Mouse (Mus musculus) layer of hippocampus, adult 2 months (tissue): ENCODE results near the gene Ercc6l2. TPM values are rescaled to one million over a fixed set of nuclear protein-coding genes. Genes with fewer than 3 reads are reported as not detected.

Source experiments
- DNase-seq, 2 experiments: peaks; one replicate each; pipeline ENCODE4 v3.0.0; 2022; ENCODE audit warnings: low spot score in 2 of 2
- H3K27ac ChIP-seq: fragments of 200-600 bp; 2 replicates; pipeline ENCODE4 v1.8.1; 2022
- H3K4me3 ChIP-seq: fragments of 200-600 bp; 2 replicates; pipeline ENCODE4 v1.8.1; 2022; ENCODE audit warnings: mild to moderate bottlenecking
- CTCF ChIP-seq: fragments of 200-600 bp; conservative IDR thresholded peaks from 2 replicates; pipeline ENCODE4 v1.8.1; 2022; ENCODE audit warnings: antibody characterized with exemption, mild to moderate bottlenecking, moderate library complexity
- total RNA-seq, 2 experiments: library from RNA; stranded (reverse); gene quantifications; 2 replicates each; pipeline ENCODE4 v1.2.3; 2021

Gene Ercc6l2
- total RNA-seq, 2 experiments from 2014 or later: 19.6 to 21.1 TPM

DNA sequence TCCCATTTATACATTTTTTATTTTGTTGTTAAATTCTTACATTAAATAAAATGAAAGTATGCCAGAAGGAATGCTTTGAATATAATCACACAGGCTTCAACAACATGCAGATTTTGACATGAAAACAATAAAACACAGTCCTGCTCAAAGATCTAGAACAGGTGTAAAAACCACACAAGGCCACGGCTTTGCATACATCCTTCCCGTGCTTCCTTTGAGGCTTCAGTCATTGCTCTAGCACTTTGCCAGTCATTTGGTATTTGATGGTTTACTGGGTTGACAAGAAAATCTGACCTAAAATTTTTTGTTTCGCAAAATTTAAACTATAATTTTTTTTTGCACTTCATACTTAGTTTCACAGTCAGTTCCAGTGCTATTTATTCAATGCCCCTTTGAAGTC is 7.1 kb upstream of the Ercc6l2 start:
- no peak for DNase-seq
- TF ChIP-seq CTCF: no peak
- no peak overlapping the region for H3K27ac ChIP-seq
- no peak overlapping the region for H3K4me3 ChIP-seq

DNA sequence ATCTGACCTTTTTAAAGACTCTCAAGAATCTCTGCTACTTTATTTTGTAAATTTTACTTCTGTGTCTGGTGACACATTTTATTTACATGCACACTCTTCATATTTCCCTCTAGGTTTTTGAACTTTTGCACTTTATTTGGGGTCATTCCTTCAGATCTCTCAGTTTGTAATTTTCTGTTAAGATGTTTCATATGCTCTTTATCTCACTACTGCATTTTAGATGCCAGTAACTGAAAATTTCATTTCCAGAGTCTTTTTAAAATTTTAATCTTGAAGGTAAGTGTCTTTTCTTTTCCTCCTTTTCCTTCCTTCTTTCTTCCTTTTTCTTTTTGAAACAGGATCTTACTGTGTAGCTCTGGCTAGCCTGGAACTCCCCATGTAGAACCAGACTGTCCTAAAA is 3.6 kb upstream of the Ercc6l2 start:
- no peak for DNase-seq
- no peak for TF ChIP-seq CTCF
- Histone ChIP-seq H3K27ac (no peak overlapping the region), H3K4me3 (no peak overlapping the region)

DNA sequence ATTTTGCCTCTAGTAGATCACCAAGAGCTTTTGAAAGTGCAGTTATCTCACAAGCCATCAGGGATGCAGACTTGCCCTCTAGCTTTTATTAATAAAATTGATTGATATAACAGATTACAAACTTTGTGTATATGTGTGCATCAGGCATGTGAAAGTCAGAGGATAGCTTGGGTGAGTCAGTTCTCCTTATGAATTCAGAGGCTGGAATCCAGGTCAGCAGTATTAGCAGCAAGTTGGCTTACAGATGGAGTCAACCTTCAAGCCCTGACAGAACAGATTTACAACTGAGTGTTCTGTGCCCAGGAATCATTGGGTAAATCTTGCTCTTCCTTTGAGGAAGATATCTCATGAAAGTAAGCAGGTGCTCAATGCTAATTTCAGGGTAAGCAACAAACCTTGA is 891 bp downstream of the Ercc6l2 start:
- Histone ChIP-seq H3K27ac (peak overlapping the region; percentile 97), H3K4me3 (peak overlapping the region; percentile 72)
- DNase-seq: no peak
- TF ChIP-seq CTCF: no peak

- TF ChIP-seq CTCF: no peak
- no peak overlapping the region for H3K27ac ChIP-seq
- DNase-seq: no peak
- no peak overlapping the region for H3K4me3 ChIP-seq
Measured at GRCm38 (mm10) chr13:63845758-63846157, 30.7 kb downstream of the Ercc6l2 start.

- no peak overlapping the region for H3K4me3 ChIP-seq
- no peak for DNase-seq
- no peak overlapping the region for H3K27ac ChIP-seq
- TF ChIP-seq CTCF: no peak
Measured at GRCm38 (mm10) chr13:63850308-63851011, 35.4 kb downstream of the Ercc6l2 start.

- Histone ChIP-seq H3K4me3 (no peak overlapping the region), H3K27ac (no peak overlapping the region)
- no peak for TF ChIP-seq CTCF
- DNase-seq: no peak
Measured at GRCm38 (mm10) chr13:63872585-63873282, 57.7 kb downstream of the Ercc6l2 start.

GRCm38 (mm10) chr13:63877138-63877537 is 62.1 kb downstream of the Ercc6l2 start:
- no peak for DNase-seq
- Histone ChIP-seq H3K27ac (no peak overlapping the region), H3K4me3 (no peak overlapping the region)
- no peak for TF ChIP-seq CTCF

DNA sequence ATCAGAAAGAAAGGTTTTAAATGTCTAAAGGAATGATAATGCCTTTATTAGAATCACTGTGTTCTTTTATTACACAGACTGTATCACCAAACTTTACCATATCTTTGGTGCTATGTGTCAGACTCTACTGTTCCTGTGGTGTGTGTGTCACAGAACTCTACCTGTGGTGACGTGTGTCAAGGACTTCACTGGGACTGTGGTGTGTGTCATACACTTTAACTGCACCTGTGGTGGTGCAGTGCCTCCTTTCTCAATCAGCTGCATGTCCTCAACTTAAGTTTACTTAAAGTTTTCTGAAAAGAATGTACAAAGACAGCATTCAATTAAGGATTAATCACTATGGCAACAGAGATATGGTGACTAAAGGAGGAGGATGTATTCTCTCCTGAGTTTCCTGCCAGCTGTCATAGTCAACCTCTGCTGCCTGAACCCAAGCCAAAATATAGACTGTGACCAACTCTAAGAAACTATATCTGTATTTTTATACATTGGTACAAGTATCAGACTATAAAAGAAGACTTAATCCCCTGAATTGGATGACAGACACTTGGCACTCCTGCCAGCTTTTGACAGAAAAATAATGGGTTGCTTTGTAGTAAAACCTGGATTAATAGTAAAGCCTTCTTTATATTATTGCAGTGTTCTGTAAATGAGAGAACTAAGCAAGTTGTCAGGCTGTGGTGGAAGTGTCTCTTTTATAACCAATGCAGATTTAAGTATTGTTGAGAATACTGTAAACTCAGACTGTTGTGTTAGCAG is 64.2 kb downstream of the Ercc6l2 start:
- TF ChIP-seq CTCF: no peak
- no peak for DNase-seq

DNA sequence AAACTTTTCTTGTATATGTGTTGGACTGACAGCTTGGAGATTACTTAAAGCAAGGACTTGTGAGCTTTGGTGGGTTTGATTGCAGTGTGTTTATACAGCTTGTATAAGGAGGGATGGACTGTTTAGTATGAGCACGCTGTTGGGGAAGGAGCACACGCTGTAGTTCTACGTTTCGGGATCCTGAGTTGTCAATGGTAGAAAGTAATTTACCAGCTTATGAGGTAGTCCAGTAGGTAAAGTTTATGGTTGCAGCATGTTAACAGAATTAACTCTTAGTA is 64.8 kb downstream of the Ercc6l2 start:
- TF ChIP-seq CTCF: no peak
- DNase-seq: no peak

More for the DNA sequence above, 64.2 kb downstream of the Ercc6l2 start:
- no peak overlapping the region for H3K27ac ChIP-seq
- H3K4me3 ChIP-seq: no peak overlapping the region

GRCm38 (mm10) chr13:63885532-63885949 is 70.5 kb downstream of the Ercc6l2 start:
- TF ChIP-seq CTCF: no peak
- no peak overlapping the region for H3K27ac ChIP-seq
- no peak for DNase-seq
- H3K4me3 ChIP-seq: no peak overlapping the region

More for the DNA sequence above, 64.8 kb downstream of the Ercc6l2 start:
- Histone ChIP-seq H3K27ac (no peak overlapping the region), H3K4me3 (no peak overlapping the region)

- no peak for DNase-seq
- TF ChIP-seq CTCF: no peak
- H3K4me3 ChIP-seq: no peak overlapping the region
- H3K27ac ChIP-seq: no peak overlapping the region
Measured at GRCm38 (mm10) chr13:63886429-63887052, 71.5 kb downstream of the Ercc6l2 start.

- no peak for TF ChIP-seq CTCF
- Histone ChIP-seq H3K4me3 (peak overlapping the region; percentile 52), H3K27ac (peak overlapping the region; percentile 80; the same call in 1 of the 2 replicates)
- no peak for DNase-seq
Measured at GRCm38 (mm10) chr13:63900679-63901302, 85.8 kb downstream of the Ercc6l2 start.

- H3K4me3 ChIP-seq: peak overlapping the region; percentile 52
- TF ChIP-seq CTCF: peak; percentile 73
Measured at GRCm38 (mm10) chr13:63901303-63901713, 86.3 kb downstream of the Ercc6l2 start.

More at GRCm38 (mm10) chr13:63901303-63901713, 86.3 kb downstream of the Ercc6l2 start:
- DNase-seq: peak; percentile 68 to 72
- peak overlapping the region; percentile 80 for H3K27ac ChIP-seq
